Mouse (Mus musculus): Measurements from ENCODE around the gene Ltn1.

Gene Ltn1

GRCm38 (mm10) chr16:87393813-87394548 lies 38.4 kb downstream of the Ltn1 start:
- DNase-seq (ENCODE audit: low read depth, low spot score), result peak; percentile 54

GRCm38 (mm10) chr16:87387444-87387977 lies 44.9 kb downstream of the Ltn1 start:
- no peak for DNase-seq (ENCODE audit: low read depth, low spot score)

- no peak for DNase-seq (ENCODE audit: low read depth, low spot score)
Measured at GRCm38 (mm10) chr16:87384366-87384765, 48.0 kb downstream of the Ltn1 start.

GRCm38 (mm10) chr16:87382996-87383395 lies 49.4 kb downstream of the Ltn1 start:
- DNase-seq (ENCODE audit: low read depth, low spot score), result no peak

GRCm38 (mm10) chr16:87366445-87366844 lies 66.0 kb downstream of the Ltn1 start:
- DNase-seq (ENCODE audit: low read depth, low spot score), result no peak

GRCm38 (mm10) chr16:87366035-87366434 lies 66.4 kb downstream of the Ltn1 start:
- DNase-seq (ENCODE audit: low read depth, low spot score), result no peak

GRCm38 (mm10) chr16:87364231-87364630 lies 68.2 kb downstream of the Ltn1 start:
- DNase-seq (ENCODE audit: low read depth, low spot score), result no peak

GRCm38 (mm10) chr16:87360096-87360495 lies 72.3 kb downstream of the Ltn1 start:
- no peak for DNase-seq (ENCODE audit: low read depth, low spot score)

GRCm38 (mm10) chr16:87354748-87355147 lies 77.7 kb downstream of the Ltn1 start:
- no peak for DNase-seq (ENCODE audit: low read depth, low spot score)

GRCm38 (mm10) chr16:87354075-87354583 lies 78.3 kb downstream of the Ltn1 start, which contains the start of gene N6amt1:
TSS of gene N6amt1 (plus strand) at chr16:87354185.
- DNase-seq (ENCODE audit: low read depth, low spot score), result peak; percentile 88

GRCm38 (mm10) chr16:87353605-87354004 lies 78.8 kb downstream of the Ltn1 start:
- no peak for DNase-seq (ENCODE audit: low read depth, low spot score)

GRCm38 (mm10) chr16:87351386-87352105 lies 80.9 kb downstream of the Ltn1 start:
- no peak for DNase-seq (ENCODE audit: low read depth, low spot score)

GRCm38 (mm10) chr16:87348133-87348532 lies 84.3 kb downstream of the Ltn1 start:
- no peak for DNase-seq (ENCODE audit: low read depth, low spot score)

GRCm38 (mm10) chr16:87341043-87341572 lies 91.3 kb downstream of the Ltn1 start:
- no peak for DNase-seq (ENCODE audit: low read depth, low spot score)

GRCm38 (mm10) chr16:87334756-87335155 lies 97.7 kb downstream of the Ltn1 start:
- DNase-seq (ENCODE audit: low read depth, low spot score), result no peak

GRCm38 (mm10) chr16:87329986-87330385 lies 102.4 kb downstream of the Ltn1 start:
- DNase-seq (ENCODE audit: low read depth, low spot score), result no peak

All from retina, postnatal 7 days (tissue).